Mouse (Mus musculus): ENCODE data around the gene Sept9. TPM values are rescaled to one million over a fixed set of nuclear protein-coding genes. Genes with fewer than 3 reads are reported as not detected.

Sept9 gene
- polyA plus RNA-seq, 1 experiment from 2014 or later: 182 TPM

DNA sequence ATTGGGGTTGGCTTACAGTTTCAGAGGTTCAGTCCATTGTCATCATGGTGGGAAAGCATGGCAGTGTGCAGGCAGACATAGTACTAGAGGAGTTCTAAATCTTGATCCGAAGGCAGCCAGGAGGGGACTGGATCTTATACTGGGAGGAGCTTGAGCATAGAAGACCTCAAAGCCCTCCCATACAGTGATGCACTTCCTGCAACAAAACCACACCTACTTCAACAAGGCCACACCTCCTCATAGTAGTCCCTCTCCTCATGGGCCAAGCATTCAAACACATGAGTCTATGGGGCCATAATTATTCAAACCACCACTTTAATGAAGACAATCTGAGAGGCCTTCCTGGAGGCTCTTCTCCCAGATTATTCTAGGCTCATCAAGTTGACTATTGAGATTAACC lies 57.8 kb downstream of the Sept9 start:
- H3K4me1 ChIP-seq (ENCODE audit: control insufficient read depth, insufficient read depth, low read length): no peaks in the 10 kb centered on the region; the same call in 1 of the 2 replicates
- DNase-seq (ENCODE audit: low spot score) (no peak), ATAC-seq (replicated peaks; ENCODE audit: insufficient number of reproducible peaks, low FRiP score, low TSS enrichment, low read depth) (no peak)
- H3K4me2 ChIP-seq (ENCODE audit: low read depth, low read length): no peak overlapping the region
- 100% methylated on average over 1 of the region's 1 CpGs for WGBS
- no peaks in the 10 kb centered on the region for H3K27me3 ChIP-seq (ENCODE audit: control insufficient read depth, insufficient read depth, low read length)
- no peak overlapping the region for H3K9ac ChIP-seq (replicated peaks; ENCODE audit: low read length)
- no peaks in the 10 kb centered on the region for H3K36me3 ChIP-seq (replicated peaks; ENCODE audit: control insufficient read depth, insufficient read depth, low read depth, low read length)
- H3K4me3 ChIP-seq (ENCODE audit: low read depth, low read length): no peak overlapping the region
- H3K9me3 ChIP-seq (replicated peaks; ENCODE audit: control insufficient read depth, low read length): no peaks in the 10 kb centered on the region
- H3K27ac ChIP-seq (replicated peaks; ENCODE audit: low read depth, low read length): no peak overlapping the region

DNA sequence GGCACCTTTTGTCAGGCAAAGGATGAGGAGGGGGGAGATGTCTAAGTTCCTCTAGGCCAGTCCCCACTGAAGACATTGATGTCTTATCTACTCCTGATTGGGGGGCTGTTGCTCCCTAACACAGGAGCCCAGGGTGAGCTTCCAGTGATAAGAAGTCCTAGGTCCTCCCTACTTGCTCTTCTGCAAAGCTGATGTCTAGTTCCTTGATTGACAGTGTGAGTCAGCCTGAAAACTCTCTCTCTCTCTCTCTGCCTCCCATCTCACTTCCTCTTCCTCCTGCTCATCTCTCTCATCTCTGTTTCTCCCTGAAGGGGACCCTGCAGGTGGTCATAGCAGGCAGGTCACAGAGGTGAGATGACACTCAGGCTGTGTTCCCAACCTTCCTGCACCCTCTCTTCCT lies 58.4 kb downstream of the Sept9 start:
- DNase-seq (ENCODE audit: low spot score) (no peak), ATAC-seq (replicated peaks; ENCODE audit: insufficient number of reproducible peaks, low FRiP score, low TSS enrichment, low read depth) (no peak)
- Histone ChIP-seq H3K4me3 (ENCODE audit: low read depth, low read length) (no peak overlapping the region), H3K9ac (replicated peaks; ENCODE audit: low read length) (no peak overlapping the region), H3K27me3 (ENCODE audit: control insufficient read depth, insufficient read depth, low read length) (no peaks in the 10 kb centered on the region), H3K27ac (replicated peaks; ENCODE audit: low read depth, low read length) (no peak overlapping the region), H3K9me3 (replicated peaks; ENCODE audit: control insufficient read depth, low read length) (no peaks in the 10 kb centered on the region), H3K4me2 (ENCODE audit: low read depth, low read length) (no peak overlapping the region), H3K36me3 (replicated peaks; ENCODE audit: control insufficient read depth, insufficient read depth, low read depth, low read length) (no peaks in the 10 kb centered on the region), H3K4me1 (ENCODE audit: control insufficient read depth, insufficient read depth, low read length) (no peaks in the 10 kb centered on the region; the same call in 1 of the 2 replicates)

DNA sequence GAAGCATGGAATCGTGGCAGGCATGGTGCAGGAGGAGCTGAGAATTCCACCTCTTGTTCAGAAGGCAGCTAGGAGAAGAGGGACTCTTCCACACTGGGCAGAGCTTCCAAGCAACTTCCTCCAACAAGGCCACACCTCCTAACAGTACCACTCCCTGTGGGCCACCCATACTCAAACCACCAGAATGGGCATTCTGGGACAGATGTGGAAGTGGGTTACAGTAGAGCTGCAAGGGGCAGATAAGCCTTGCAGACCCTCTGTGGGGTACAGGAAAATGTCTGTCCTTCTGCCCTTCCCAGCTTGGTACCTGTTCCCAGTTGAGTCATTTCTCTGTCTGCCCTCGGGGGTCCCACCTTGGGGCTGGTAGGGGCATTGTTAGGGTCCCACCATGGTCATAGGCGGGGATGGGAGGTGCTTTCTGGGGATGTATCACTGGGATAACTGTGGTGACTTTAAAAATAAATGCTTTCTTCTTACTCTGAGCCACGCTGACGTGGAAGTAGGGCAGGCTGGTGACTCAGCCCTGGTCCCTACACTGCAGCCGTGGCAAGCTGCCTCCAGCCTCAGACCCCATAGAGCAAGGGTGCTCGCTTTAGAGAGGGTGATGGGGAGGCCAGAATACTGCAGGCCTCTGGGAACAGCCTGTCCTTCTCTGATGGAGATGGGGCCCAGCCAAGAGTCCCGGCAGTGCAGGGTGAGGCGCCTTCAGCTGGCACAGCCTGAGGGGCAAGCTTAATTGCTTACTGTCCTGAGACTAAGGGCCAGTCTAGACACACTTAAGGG lies 59.9 kb downstream of the Sept9 start:
- H3K4me1 ChIP-seq (ENCODE audit: control insufficient read depth, insufficient read depth, low read length): peaks cover 2% of the 10 kb centered on the region
- H3K4me3 ChIP-seq (ENCODE audit: low read depth, low read length): no peak overlapping the region
- H3K27ac ChIP-seq (replicated peaks; ENCODE audit: low read depth, low read length): no peak overlapping the region
- H3K9ac ChIP-seq (replicated peaks; ENCODE audit: low read length): no peak overlapping the region
- H3K27me3 ChIP-seq (ENCODE audit: control insufficient read depth, insufficient read depth, low read length): no peaks in the 10 kb centered on the region
- ATAC-seq (replicated peaks; ENCODE audit: insufficient number of reproducible peaks, low FRiP score, low TSS enrichment, low read depth): no peak
- DNase-seq (ENCODE audit: low spot score): no peak
- 84% methylated on average over 9 of the region's 9 CpGs for WGBS
- no peaks in the 10 kb centered on the region for H3K9me3 ChIP-seq (replicated peaks; ENCODE audit: control insufficient read depth, low read length)
- H3K36me3 ChIP-seq (replicated peaks; ENCODE audit: control insufficient read depth, insufficient read depth, low read depth, low read length): no peaks in the 10 kb centered on the region
- no peak overlapping the region for H3K4me2 ChIP-seq (ENCODE audit: low read depth, low read length)

GRCm38 (mm10) chr11:117260631-117261030 lies 61.2 kb downstream of the Sept9 start:
- H3K4me3 ChIP-seq (ENCODE audit: low read depth, low read length): no peak overlapping the region
- no peaks in the 10 kb centered on the region for H3K27me3 ChIP-seq (ENCODE audit: control insufficient read depth, insufficient read depth, low read length)
- 55% methylated on average over 9 of the region's 9 CpGs for WGBS
- no peak overlapping the region for H3K27ac ChIP-seq (replicated peaks; ENCODE audit: low read depth, low read length)
- no peaks in the 10 kb centered on the region for H3K9me3 ChIP-seq (replicated peaks; ENCODE audit: control insufficient read depth, low read length)
- ATAC-seq (replicated peaks; ENCODE audit: insufficient number of reproducible peaks, low FRiP score, low TSS enrichment, low read depth) (no peak), DNase-seq (ENCODE audit: low spot score) (no peak)
- no peak overlapping the region for H3K4me2 ChIP-seq (ENCODE audit: low read depth, low read length)
- H3K4me1 ChIP-seq (ENCODE audit: control insufficient read depth, insufficient read depth, low read length): peaks cover 7% of the 10 kb centered on the region
- H3K36me3 ChIP-seq (replicated peaks; ENCODE audit: control insufficient read depth, insufficient read depth, low read depth, low read length): no peaks in the 10 kb centered on the region
- no peak overlapping the region for H3K9ac ChIP-seq (replicated peaks; ENCODE audit: low read length)

DNA sequence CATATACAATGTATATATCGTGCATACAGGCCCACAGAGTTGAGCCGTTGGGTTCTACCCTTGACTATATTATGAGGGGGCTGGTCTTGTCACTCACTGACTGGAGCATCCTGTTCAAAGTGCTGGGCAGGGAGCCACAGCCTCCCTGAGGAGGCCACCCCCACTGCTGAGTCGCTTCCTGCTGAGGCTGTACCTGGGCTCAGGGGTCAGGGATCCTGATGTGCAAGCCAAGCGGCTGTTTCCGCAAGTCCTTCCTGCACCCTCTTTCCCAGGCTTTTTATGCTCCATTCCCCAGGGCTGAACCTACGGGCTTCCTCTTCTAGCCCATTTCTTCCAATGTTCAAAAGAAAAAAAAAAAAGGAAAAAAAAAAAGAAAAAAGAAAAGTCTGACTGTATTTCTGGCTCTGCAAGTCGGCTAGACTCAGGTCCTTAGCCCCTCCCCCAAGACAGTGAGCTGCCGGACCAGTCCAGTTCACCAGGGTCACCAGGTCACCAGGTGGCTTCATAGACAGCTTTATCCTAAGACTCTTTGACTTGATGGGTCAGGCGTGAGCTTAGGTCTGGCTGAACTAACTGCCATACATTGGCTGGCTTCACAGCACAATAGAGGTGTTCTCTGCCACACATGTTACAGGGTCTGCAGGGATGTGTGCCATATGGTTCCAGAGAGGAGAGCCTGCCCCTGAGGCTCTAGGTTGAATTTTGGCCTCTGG lies 63.8 kb downstream of the Sept9 start:
- Histone ChIP-seq H3K27me3 (ENCODE audit: control insufficient read depth, insufficient read depth, low read length) (no peaks in the 10 kb centered on the region), H3K36me3 (replicated peaks; ENCODE audit: control insufficient read depth, insufficient read depth, low read depth, low read length) (no peaks in the 10 kb centered on the region), H3K4me3 (ENCODE audit: low read depth, low read length) (no peak overlapping the region), H3K4me1 (ENCODE audit: control insufficient read depth, insufficient read depth, low read length) (peaks cover 10% of the 10 kb centered on the region), H3K9me3 (replicated peaks; ENCODE audit: control insufficient read depth, low read length) (no peaks in the 10 kb centered on the region), H3K4me2 (ENCODE audit: low read depth, low read length) (no peak overlapping the region), H3K9ac (replicated peaks; ENCODE audit: low read length) (no peak overlapping the region; the same call in 1 of the 2 replicates), H3K27ac (replicated peaks; ENCODE audit: low read depth, low read length) (0 out of 2 replicates have a peak overlapping the region, but pooled peaks have one; percentile 9)
- DNase-seq (ENCODE audit: low spot score): no peak
- no peak for ATAC-seq (replicated peaks; ENCODE audit: insufficient number of reproducible peaks, low FRiP score, low TSS enrichment, low read depth)
- WGBS: 42% methylated on average over 9 of the region's 9 CpGs

DNA sequence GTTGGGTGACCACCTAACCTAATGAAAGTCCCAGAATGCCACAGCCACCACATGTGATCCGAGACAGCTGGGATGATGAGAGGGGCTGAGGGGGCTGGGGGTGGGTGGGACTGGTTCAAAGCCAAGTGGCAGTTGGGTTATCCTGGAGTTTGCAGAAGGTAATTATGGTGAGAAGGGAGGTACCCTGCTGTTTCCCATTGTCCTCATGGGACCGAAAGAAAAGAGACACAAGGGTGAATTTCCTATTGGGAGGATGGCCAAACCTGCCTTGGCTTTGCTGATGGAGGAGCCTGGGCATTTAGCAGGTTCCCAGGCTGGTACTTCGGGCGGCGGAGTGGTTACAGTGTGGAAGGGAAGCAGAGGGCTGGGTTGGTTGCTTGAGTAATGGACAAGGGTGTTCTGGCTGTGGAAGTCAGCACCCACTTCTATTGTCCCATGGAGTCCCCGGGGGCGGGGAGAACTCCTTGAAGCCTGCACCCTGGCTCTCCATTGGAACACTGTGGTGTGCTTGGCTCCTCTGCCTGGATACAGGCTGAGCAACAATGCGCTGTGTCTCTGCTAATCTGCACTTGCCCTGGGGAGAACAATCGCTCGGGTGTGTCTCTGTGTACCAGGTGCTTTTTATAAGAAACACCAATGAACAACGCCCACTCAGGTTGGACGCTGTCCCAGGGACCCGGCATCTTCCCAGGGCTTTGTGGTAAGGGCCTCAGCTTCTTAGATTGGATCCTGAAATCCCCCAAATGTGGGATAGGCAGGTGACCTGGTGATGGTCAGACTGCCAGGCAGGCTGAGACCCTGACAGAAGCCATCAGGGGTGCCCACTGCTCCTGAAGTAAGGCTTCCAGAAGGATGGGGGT lies 64.9 kb downstream of the Sept9 start:
- no peak overlapping the region for H3K4me2 ChIP-seq (ENCODE audit: low read depth, low read length)
- DNase-seq (ENCODE audit: low spot score): no peak
- 0 out of 2 replicates have a peak overlapping the region, but pooled peaks have one; percentile 9 for H3K27ac ChIP-seq (replicated peaks; ENCODE audit: low read depth, low read length)
- peaks cover 13% of the 10 kb centered on the region for H3K4me1 ChIP-seq (ENCODE audit: control insufficient read depth, insufficient read depth, low read length)
- H3K9me3 ChIP-seq (replicated peaks; ENCODE audit: control insufficient read depth, low read length): no peaks in the 10 kb centered on the region
- no peaks in the 10 kb centered on the region for H3K36me3 ChIP-seq (replicated peaks; ENCODE audit: control insufficient read depth, insufficient read depth, low read depth, low read length)
- WGBS: 58% methylated on average over 13 of the region's 13 CpGs
- H3K4me3 ChIP-seq (ENCODE audit: low read depth, low read length): no peak overlapping the region; the same call in 1 of the 2 replicates
- no peak for ATAC-seq (replicated peaks; ENCODE audit: insufficient number of reproducible peaks, low FRiP score, low TSS enrichment, low read depth)
- no peak overlapping the region for H3K9ac ChIP-seq (replicated peaks; ENCODE audit: low read length)
- H3K27me3 ChIP-seq (ENCODE audit: control insufficient read depth, insufficient read depth, low read length): no peaks in the 10 kb centered on the region

DNA sequence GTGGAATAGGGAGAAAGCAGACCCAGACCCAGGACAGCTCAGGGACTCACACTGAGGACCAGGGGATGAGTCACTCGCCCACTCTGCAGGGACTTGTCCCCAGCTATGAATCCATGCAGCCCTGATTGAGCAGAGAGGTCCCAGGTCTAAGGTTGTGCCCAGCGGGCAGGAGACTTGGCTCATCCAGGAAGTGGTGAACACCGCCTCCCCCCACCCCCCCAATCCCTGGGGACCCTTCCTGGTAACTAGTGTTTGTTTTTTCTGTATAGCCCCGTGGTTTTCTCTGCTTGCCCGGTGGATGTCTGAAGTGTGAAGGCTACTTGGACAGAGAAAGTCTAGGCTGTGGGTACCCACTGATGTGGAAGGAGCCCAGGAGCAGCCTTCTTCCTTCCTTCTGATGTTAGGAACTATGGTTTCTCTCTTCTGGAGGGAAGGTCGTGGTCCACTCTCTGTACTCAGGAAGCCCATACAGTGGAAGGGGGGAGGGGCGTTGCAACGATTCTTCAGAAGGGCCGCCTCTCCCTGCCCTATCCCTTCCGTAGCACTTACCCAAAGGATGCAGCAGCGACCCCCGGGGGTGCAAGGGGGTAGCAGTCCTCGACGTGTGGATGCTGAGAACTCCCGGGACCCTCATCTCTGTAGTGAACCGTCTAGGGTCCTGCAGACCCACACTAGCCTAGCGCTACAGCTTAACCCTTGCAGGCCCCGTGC lies 66.0 kb downstream of the Sept9 start:
- DNase-seq (ENCODE audit: low spot score) (peak; percentile 87), ATAC-seq (replicated peaks; ENCODE audit: insufficient number of reproducible peaks, low FRiP score, low TSS enrichment, low read depth) (peak; percentile 58)
- H3K4me2 ChIP-seq (ENCODE audit: low read depth, low read length): peak overlapping the region; percentile 61
- H3K9ac ChIP-seq (replicated peaks; ENCODE audit: low read length): peak overlapping the region; percentile 92
- H3K27ac ChIP-seq (replicated peaks; ENCODE audit: low read depth, low read length): peak overlapping the region; percentile 92
- H3K36me3 ChIP-seq (replicated peaks; ENCODE audit: control insufficient read depth, insufficient read depth, low read depth, low read length): no peaks in the 10 kb centered on the region
- peaks cover 13% of the 10 kb centered on the region for H3K4me1 ChIP-seq (ENCODE audit: control insufficient read depth, insufficient read depth, low read length)
- H3K9me3 ChIP-seq (replicated peaks; ENCODE audit: control insufficient read depth, low read length): no peaks in the 10 kb centered on the region
- H3K4me3 ChIP-seq (ENCODE audit: low read depth, low read length): peak overlapping the region; percentile 92
- 3% methylated on average over 18 of the region's 18 CpGs for WGBS
- no peaks in the 10 kb centered on the region for H3K27me3 ChIP-seq (ENCODE audit: control insufficient read depth, insufficient read depth, low read length)

Measured in embryonic facial prominence, embryonic 11.5 days (tissue).